In the genomic region with DNA sequence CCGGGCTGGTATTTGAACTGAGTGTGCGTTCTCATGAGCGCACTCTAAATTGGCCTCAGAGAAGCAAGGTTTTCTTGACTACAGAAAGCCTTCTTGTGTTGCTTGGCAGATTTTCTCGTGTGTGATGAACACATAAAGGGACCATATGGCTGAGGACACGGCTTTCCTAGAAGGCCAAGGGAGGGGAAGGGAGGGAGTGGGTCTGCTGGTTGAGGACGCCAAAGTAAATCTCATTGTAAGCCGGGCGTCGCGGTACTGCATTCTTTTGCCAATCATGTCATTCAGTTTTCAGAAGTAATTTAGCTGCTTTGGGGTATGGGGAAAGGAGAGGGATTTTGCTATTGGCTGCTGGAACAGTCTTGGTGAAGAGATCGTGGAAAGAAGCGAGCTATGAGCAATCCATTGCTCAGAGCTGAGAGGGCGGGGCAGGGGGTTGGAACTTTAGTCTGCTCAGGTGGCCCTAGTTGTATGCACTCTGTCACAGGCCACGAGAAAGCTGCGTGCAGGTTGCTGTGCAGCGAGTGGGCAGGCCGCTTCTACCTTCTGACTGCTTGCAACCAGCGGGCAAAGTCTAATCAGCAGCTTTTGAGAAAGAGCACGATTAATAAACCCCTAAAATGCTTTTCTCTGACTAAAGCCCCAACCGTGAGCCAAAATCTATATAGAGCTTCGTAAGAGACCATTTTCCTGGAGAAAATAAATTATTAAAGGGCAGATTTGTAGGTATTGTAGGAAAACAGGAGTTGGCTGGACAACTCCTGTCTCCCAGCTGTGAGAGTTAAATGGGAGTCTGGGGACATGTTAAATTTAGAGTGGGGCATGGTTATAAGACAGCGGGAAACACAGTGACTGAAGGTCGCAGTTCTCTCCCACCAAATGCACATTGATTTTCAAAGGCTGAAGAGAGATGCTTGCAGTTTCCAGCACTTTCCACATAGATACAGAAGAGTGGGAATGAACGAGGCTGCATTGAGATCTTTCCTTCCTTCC, we compare ENCODE assay signal across 13 mouse cellular contexts.
A peak's percentile ranks its signal among the peaks of the same experiment; 100 is the strongest.
DNase-seq lines count a peak whose midpoint lies in the region; ATAC-seq and TF ChIP-seq lines count a peak whose summit lies in the region.
"Had no signal": no experiment of that assay in that cellular context is flagged by ENCODE, and none has a peak within 500 bp of the region (broad histone marks: within the 10 kb centered on the region; RNA-seq: fewer than 3 reads in every experiment).

No protein-coding gene starts in this region.

- no peak for ATAC-seq in kidney, postnatal 0 days (replicated peaks; ENCODE audit: low FRiP score, low read depth)
- peak; percentile 92 for ATAC-seq in forebrain, embryonic 14.5 days
- peak; percentile 58 for ATAC-seq in hindbrain, embryonic 16.5 days
- ATAC-seq in midbrain, embryonic 14.5 days (ENCODE audit: low FRiP score, low TSS enrichment) = peak; percentile 46

- H3K27me3 ChIP-seq in kidney, postnatal 0 days (ENCODE audit: insufficient read depth, low read length) = no peaks in the 10 kb centered on the region
- no peaks in the 10 kb centered on the region for H3K27me3 ChIP-seq in forebrain, embryonic 14.5 days (replicated peaks; ENCODE audit: control insufficient read depth, insufficient read depth, low read length)
- no peaks in the 10 kb centered on the region for H3K27me3 ChIP-seq in hindbrain, embryonic 16.5 days (replicated peaks; ENCODE audit: control insufficient read depth, insufficient read depth, low read length)
- H3K27me3 ChIP-seq in midbrain, embryonic 14.5 days (ENCODE audit: control insufficient read depth, insufficient read depth, low read length) = no peaks in the 10 kb centered on the region
- H3K27me3 ChIP-seq: embryonic facial prominence, embryonic 12.5 days had no signal

- H3K36me3 ChIP-seq in kidney, postnatal 0 days (ENCODE audit: insufficient read depth, low read length) = no peaks in the 10 kb centered on the region
- H3K36me3 ChIP-seq in forebrain, embryonic 14.5 days (ENCODE audit: control insufficient read depth, insufficient read depth, low read length) = no peaks in the 10 kb centered on the region
- H3K36me3 ChIP-seq in hindbrain, embryonic 16.5 days (ENCODE audit: control insufficient read depth, insufficient read depth, low read length) = no peaks in the 10 kb centered on the region
- no peaks in the 10 kb centered on the region for H3K36me3 ChIP-seq in midbrain, embryonic 14.5 days (ENCODE audit: control insufficient read depth, insufficient read depth, low read length)
- H3K36me3 ChIP-seq: embryonic facial prominence, embryonic 12.5 days had no signal

- peak; percentile 46 for DNase-seq in kidney, postnatal 0 days (ENCODE audit: low spot score)
- DNase-seq in kidney, adult 18-20 months = no peak
- DNase-seq in forebrain, embryonic 14.5 days (ENCODE audit: low spot score) = peak; percentile 87
- DNase-seq in midbrain, embryonic 14.5 days = peak; percentile 31
- DNase-seq in thymus, postnatal 10 days (ENCODE audit: low spot score in 2 of 2) = no peak
- DNase-seq in lung, adult 2 months = no peak
- DNase-seq: gastrocnemius, postnatal 36 days; heart, postnatal 14 days; layer of hippocampus, postnatal 36 days; lung, postnatal 36 days; right cerebral cortex, postnatal 4 days had no signal

- TF ChIP-seq CTCF in kidney, postnatal 0 days (IDR thresholded peaks at IDR 0.05; ENCODE audit: low read depth) = no peak
- TF ChIP-seq CTCF in lung, adult 2 months (IDR thresholded peaks at IDR 0.05; ENCODE audit: insufficient read depth, low read length) = no peak

- H3K9ac ChIP-seq in kidney, postnatal 0 days (ENCODE audit: low read depth, low read length) = no peak overlapping the region
- H3K9ac ChIP-seq in forebrain, embryonic 14.5 days (ENCODE audit: low read length) = no peak overlapping the region
- H3K9ac ChIP-seq in hindbrain, embryonic 16.5 days (ENCODE audit: low read depth, low read length) = no peak overlapping the region
- H3K9ac ChIP-seq in midbrain, embryonic 14.5 days (replicated peaks; ENCODE audit: low read length) = no peak overlapping the region
- H3K9ac ChIP-seq: embryonic facial prominence, embryonic 12.5 days had no signal

- no peaks in the 10 kb centered on the region for H3K4me1 ChIP-seq in kidney, postnatal 0 days (replicated peaks; ENCODE audit: insufficient read depth, low read length)
- H3K4me1 ChIP-seq in forebrain, embryonic 14.5 days (ENCODE audit: control insufficient read depth, insufficient read depth, low read length) = no peaks in the 10 kb centered on the region; the same call in 1 of the 2 replicates
- H3K4me1 ChIP-seq in hindbrain, embryonic 16.5 days (ENCODE audit: control insufficient read depth, insufficient read depth, low read depth, low read length) = no peaks in the 10 kb centered on the region
- H3K4me1 ChIP-seq in midbrain, embryonic 14.5 days (ENCODE audit: control insufficient read depth, insufficient read depth, low read length) = no peaks in the 10 kb centered on the region
- H3K4me1 ChIP-seq in lung, adult 2 months (ENCODE audit: control insufficient read depth, insufficient read depth, low read length) = no peaks in the 10 kb centered on the region

- WGBS in kidney, postnatal 0 days = 66% methylated on average over 24 of the region's 24 CpGs
- 49% methylated on average over 24 of the region's 24 CpGs for WGBS in forebrain, embryonic 14.5 days
- WGBS in hindbrain, embryonic 16.5 days = 65% methylated on average over 24 of the region's 24 CpGs
- 61% methylated on average over 24 of the region's 24 CpGs for WGBS in midbrain, embryonic 14.5 days
- WGBS in lung, adult 2 months = 77% methylated on average over 24 of the region's 24 CpGs

- no peaks in the 10 kb centered on the region for H3K9me3 ChIP-seq in kidney, postnatal 0 days (replicated peaks; ENCODE audit: low read length)
- H3K9me3 ChIP-seq in forebrain, embryonic 14.5 days (replicated peaks; ENCODE audit: control insufficient read depth, low read length) = no peaks in the 10 kb centered on the region
- H3K9me3 ChIP-seq in hindbrain, embryonic 16.5 days (ENCODE audit: control insufficient read depth, low read length) = no peaks in the 10 kb centered on the region
- no peaks in the 10 kb centered on the region for H3K9me3 ChIP-seq in midbrain, embryonic 14.5 days (ENCODE audit: control insufficient read depth, low read length)
- H3K9me3 ChIP-seq: embryonic facial prominence, embryonic 12.5 days had no signal

- peak overlapping the region; percentile 16; the same call in 1 of the 2 replicates for H3K4me2 ChIP-seq in kidney, postnatal 0 days (ENCODE audit: low read length)
- peak overlapping the region; percentile 10; the same call in 1 of the 2 replicates for H3K4me2 ChIP-seq in forebrain, embryonic 14.5 days (ENCODE audit: low read length)
- peak overlapping the region; percentile 29 for H3K4me2 ChIP-seq in hindbrain, embryonic 16.5 days (ENCODE audit: low read length)
- no peak overlapping the region for H3K4me2 ChIP-seq in midbrain, embryonic 14.5 days (ENCODE audit: low read length)
- H3K4me2 ChIP-seq: embryonic facial prominence, embryonic 12.5 days had no signal

- TF ChIP-seq POLR2A in lung, adult 2 months (IDR thresholded peaks at IDR 0.05; ENCODE audit: borderline replicate concordance, extremely low read depth, low read depth, low read length) = no peak

- no peak overlapping the region for H3K4me3 ChIP-seq in kidney, postnatal 0 days (replicated peaks; ENCODE audit: low read depth, low read length)
- no peak overlapping the region for H3K4me3 ChIP-seq in forebrain, embryonic 14.5 days (ENCODE audit: low read depth, low read length)
- no peak overlapping the region for H3K4me3 ChIP-seq in hindbrain, embryonic 16.5 days (ENCODE audit: low read length)
- no peak overlapping the region for H3K4me3 ChIP-seq in midbrain, embryonic 14.5 days (replicated peaks; ENCODE audit: low read depth, low read length)
- H3K4me3 ChIP-seq in lung, adult 2 months (replicated peaks; ENCODE audit: extremely low read depth, low read depth, low read length) = no peak overlapping the region
- H3K4me3 ChIP-seq: embryonic facial prominence, embryonic 12.5 days had no signal

- H3K27ac ChIP-seq in kidney, postnatal 0 days = no peak overlapping the region
- no peak overlapping the region for H3K27ac ChIP-seq in forebrain, embryonic 14.5 days (ENCODE audit: low read depth, low read length)
- no peak overlapping the region for H3K27ac ChIP-seq in hindbrain, embryonic 16.5 days (ENCODE audit: low read depth, low read length)
- no peak overlapping the region for H3K27ac ChIP-seq in midbrain, embryonic 14.5 days (replicated peaks; ENCODE audit: low read depth, low read length)
- H3K27ac ChIP-seq: embryonic facial prominence, embryonic 12.5 days had no signal

Comparison
In these comparisons a context has a peak if more than half of its experiments do, and no peak if none do; other contexts are left out.
1. DNase-seq: peak in kidney, postnatal 0 days (single experiment), forebrain, embryonic 14.5 days (single experiment) and midbrain, embryonic 14.5 days (single experiment); none in kidney, adult 18-20 months (single experiment), thymus, postnatal 10 days (0 of 2) and lung, adult 2 months (single experiment).